Mouse (Mus musculus) spleen, postnatal 36 days (tissue): Measurements from ENCODE around the gene Apba1.

ENCODE experiments used
- DNase-seq, 2 experiments: peaks; one replicate each; pipeline ENCODE4 v3.0.0; 2022; ENCODE audit warnings: low spot score in 2 of 2, mixed read lengths in 1 of 2

Gene Apba1

DNA sequence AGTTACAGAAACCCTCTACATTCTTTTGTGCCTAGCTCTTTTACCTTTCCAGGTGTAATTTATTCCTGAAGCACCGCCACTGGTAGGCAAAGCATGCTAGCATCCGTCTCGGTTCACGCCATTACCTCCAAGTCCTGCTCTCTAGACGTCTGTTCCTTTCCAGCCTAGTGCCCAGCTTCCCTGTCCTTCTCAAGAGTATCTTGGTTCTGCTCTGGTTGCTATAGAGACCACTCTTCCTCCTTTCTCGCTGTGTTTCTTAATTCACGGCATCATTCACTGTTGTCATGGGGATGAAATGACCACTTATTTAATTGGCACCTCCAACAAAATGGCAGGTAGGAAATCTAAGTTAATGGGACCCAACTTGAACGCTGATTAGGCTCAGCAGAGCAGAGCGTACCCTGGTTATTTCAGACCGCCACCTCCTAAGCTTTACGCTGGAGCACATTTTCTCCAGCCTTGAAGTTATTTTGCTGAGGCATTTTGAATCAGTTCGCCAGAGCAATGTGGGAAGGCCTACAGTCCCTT, 182.8 kb downstream of the Apba1 start:
- no peak for DNase-seq

DNA sequence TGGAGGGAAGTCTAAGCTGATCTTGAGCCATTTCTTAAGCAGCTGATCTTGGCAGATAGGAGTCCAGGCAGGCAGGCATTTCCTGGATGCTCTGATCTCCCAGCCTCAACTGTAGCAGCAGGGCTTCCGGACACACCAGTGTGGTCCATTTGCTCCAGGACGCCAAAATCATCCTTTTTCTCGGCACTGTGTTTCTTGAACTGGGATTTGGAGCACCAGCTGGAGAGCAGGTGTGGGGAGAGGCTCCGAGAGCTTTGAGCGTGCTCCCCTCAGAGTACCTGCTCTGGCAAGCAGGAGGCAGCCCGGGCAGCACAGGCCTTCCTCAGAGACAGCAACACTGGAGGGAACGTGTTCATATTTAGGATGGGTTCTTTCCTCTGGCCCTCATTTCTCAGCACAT, 184.2 kb downstream of the Apba1 start:
- no peak for DNase-seq

DNA sequence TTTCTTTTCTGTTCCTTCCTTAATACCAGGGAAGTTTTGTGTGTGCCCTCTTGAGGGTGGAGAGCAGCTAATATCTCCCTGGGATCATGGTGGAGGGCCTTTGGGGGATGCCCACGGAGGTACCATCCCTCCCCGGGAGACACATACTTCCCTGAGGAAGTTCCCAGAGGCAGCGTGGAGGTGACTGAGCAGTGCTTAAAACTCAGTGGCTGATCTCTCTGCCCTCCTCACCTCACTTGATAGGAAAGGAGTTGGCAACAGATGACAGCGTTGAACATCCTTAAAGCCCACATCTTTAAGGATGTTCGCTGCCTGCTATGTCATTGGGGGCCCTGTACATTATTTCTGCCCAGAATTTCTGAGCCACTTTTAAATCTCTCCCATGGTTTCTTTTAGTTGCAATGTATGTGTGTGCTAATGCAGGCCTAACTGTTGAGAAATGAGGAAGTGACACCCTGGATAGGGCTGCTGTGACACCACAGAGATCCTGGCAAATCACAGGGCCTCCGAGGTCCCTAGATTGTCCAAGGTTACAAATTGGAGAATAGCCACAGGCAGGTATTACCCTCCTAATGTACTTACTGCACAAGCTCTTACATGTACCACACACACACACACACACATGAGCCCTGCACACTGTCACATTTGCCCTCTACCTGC, 187.5 kb downstream of the Apba1 start:
- DNase-seq: no peak

DNA sequence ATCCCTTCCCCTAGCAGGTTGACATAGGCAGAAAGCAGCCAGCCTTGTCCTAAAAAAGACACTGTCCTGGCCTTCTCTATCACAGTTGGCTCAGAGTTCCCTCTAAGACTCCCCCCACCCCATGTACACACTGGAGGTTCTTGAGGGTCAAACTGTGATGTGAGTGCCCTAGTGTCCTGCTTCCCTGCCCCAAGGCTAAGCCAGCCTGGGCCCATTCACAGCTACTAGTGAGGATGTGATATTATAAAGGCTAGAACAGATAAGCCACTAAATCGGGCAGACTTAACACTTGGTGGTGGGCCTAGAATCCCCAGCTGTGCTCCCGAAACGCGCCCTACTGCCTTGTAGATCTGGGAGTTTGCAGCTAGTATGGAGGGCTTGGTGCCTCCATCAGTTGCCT, 188.1 kb downstream of the Apba1 start:
- DNase-seq: no peak

DNA sequence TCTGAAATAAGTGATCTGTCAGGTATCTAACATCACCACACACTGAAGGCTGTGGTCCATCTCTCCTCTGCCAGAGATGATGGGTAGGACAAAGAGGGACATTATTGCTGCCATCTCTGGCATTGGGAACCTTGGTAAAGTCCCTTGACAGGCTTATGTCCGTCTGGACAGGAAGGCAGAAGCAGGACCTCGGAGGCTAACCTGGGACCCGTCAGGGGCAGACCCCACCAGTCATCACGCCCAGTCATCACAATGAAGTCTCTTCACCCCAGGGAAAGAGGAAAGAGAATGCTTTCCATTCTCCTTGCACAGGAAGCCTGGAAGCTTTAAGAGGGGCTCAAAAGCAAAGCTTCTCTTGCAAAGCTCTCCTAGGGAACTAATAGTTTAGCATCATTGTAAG, 189.2 kb downstream of the Apba1 start:
- DNase-seq: no peak

DNA sequence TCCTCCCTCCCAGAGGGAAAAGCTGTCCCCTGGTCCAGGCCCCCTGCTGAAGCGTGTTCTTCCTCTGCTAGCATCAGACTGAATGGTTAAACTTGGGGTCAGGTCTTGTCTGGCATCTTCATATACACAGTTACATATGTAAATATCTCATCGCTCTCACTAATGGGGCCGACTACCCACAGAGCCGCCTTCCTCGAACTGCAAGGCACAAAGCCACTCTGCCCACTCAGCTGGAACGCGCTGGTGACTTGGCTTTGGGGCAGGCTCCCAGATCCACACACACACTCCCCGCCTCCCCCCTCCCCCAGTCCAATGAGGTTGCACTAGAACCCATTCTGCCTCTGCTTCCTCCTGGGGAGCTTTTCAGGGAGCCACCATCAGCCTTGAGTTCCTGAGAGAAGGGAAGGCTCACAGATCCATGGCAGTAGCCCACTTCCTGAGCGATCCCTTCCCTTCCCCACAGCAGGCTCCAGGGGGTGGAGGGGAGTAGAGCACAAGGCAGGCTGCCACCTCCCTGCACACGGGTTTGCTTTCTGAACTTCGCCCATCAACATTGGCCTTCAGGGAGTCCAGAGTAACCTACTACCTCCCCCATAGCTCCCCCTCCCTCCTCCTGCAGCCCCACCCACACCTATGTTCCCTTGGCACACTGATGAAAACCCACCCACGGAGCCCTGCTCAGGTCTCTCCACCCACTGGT, 189.8 kb downstream of the Apba1 start:
- DNase-seq: no peak

DNA sequence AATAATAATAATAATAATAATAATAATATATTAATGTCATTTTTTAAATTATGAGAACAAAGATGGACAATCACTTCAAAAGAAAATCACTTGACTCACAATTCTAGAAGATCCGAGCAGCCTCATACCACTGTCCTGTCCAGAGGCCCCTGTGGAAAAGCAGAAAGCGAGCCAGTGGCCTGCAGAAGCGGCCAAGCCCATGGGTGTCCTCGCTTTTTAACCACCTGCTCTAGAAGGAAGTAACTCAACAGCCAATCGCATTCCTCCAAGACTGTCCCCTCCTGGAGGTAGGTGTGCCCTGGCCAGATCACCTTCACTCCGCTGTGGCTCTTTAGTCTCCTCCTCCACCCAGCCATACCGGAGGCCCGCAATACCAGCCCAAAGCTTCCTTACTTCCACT, 196.8 kb downstream of the Apba1 start:
- DNase-seq: no peak

DNA sequence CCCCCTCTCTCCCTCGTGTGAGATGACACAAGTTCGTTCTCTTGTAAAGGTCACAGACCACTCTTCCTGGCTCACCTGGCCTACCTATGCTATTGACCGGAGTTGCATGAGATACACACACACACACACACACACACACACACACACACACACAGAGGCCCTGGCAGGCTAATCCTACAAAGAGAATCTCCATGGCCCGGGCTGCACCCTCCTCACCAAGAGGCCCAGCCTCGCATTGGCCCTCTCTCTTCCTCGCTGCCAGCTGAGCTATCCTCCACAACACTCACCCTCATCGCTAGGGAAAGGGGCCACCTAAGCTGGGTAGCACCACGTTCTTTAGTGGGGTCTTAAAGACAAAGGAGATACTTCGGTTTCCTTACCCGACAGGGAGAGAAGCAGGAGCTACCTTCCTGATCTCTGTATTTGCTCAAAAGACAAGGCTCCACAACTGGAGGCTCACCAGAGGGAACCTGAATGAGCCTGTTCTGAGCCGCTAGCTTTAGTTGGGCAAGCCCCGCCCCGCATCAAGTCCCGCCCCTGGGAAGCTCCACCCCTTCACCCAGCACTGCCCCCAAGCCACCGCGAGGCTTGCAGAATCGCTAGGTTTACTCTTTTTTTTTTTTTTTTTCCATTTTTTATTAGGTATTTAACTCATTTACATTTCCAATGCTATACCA, 197.8 kb downstream of the Apba1 start:
- no peak for DNase-seq

DNA sequence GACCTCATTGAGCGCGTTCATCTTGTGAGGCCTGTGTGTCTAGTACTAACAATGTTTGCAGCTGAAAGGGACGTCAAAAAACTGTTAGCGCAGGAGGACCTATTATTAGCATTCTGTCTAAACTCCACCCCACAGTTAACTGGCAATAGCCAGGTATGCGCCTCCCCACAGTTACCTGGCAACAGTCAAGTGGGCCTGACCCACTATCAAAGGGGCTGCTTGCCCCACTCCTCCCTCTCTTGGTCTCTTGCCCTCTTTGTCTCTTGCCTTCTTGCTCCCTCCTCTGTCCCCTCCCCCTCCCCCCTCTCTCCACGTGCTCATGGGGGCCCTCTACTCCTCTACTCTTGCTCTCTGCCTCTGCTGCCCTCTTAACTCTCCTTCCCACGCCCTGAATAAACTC, 198.9 kb downstream of the Apba1 start:
- no peak for DNase-seq

DNA sequence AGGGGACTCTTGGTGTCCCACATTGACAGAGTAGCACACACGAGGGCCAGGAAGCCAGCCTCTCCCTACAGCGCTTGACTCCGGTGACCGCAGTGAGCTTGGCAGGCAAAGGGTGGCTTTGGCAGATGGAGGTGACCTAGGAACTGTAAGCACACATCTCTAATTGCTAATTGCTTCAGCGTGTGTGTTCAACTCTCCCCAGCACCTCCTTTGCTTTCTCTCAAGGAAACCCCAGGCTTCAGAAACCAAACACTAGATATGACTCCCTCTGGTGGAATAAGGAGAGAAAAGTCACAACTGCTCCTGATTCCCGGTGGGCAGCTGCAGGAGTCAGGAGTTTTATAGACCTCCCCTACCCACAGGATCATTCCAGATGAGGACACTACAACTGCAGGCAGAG, 200.2 kb downstream of the Apba1 start:
- DNase-seq: no peak

DNA sequence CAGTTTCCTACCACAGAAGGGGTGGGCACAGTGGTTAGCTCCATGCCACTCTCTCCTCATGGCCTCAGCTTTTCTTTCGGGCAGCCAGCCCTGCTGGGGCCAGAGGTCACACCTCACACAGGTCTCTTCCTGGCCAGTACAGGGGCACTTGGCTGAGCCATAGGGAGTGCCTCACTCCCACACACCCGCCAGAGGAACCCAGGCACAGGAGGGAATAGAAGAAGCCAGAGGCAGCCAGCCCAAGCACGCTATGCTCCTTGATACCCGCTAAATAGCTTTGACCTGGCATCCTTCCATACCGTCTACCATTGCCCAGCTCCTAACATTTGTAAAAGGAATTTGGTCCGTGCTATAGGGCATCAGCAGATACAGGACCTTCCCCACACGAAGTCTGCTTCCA, 201.2 kb downstream of the Apba1 start:
- no peak for DNase-seq

DNA sequence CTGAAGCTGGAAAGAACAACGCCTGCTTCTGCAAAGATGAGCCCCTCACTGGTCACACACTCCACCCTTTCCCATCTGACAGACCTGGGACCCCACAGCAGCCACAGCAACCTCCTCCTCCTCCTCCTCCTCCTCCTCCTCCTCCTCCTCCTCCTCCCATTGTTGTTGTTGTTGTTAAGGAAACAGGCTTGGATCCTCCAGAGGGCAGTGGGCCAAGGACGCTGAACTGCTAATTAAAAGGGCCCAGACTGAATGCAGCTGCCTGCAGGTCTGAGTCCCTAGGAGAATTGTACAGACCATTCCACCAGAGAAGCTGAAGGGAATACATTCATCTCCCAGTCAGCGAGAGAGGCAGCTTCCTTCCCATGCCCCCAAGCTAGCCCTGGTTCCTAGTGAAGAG, 201.6 kb downstream of the Apba1 start:
- no peak for DNase-seq

DNA sequence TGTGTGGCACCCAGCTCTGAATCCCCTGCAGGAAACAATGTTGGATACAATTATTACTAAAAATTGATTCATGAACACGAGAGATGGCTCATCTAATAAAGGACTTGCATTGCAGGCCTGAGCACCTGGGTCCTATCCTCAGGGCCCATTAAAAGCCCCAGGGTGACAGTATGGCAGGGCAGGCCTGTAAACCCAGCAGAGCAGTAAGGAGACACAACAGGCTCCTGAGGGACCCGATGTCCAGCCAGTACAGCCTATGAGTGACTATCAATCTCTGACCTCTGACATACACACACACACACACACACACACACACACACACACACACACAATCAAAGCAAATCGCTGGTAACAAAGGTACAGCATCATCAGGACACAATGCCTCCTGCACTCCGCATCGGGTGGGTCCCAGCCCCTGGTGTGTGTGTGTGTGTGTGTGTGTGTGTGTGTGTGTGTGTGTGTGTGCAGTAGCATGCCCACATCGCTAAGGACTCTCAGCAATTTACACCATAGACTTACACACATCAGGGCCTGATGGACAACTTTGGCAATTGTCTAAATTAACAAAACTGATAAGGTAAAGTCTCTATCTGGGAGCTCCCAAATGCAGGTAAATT, 202.3 kb downstream of the Apba1 start:
- DNase-seq: no peak

DNA sequence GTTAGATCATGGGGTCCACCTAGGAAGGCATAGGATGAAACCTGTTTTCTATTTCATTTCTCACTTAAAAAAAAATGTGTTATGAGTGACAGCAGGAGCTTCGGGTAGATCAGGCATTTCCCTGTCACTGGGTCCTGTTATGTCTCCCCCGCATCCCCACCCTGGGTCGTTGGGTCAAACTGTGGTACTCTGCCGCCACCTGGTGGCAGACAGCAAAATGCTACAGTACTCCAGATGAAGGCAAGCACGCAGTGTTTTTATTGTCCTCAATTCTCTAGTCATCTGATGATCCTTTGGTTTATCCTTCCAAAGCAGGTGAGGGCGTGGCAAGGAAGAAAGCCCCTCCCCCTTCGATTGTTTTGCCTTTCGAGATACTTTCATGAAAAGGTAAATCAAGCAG, 202.8 kb downstream of the Apba1 start:
- peak; percentile 18 to 23 for DNase-seq

DNA sequence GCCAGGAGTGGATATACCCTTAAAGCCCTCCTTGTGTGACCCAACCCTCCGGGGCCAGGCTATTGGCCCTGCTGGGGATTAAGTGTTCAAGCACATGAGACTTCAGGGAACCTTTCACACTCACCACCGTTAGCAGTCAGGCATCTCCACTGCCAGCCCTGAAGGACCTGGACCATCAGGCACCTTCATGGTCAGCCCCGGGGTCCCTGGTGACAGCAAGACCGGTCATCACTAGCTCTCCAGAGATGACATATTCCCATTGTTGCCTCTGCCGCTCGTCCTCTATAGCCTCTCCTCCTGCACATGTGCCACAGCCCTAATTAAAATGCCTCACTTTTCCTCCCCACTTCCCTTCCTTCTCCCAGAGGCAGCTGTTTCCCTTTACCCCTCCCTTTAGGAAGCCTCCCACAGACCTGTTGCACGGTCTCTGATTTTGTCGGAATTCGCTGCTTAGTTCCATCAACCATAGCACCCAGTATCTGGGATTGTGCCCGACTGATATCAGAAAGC, 205.8 kb downstream of the Apba1 start:
- DNase-seq: no peak

DNA sequence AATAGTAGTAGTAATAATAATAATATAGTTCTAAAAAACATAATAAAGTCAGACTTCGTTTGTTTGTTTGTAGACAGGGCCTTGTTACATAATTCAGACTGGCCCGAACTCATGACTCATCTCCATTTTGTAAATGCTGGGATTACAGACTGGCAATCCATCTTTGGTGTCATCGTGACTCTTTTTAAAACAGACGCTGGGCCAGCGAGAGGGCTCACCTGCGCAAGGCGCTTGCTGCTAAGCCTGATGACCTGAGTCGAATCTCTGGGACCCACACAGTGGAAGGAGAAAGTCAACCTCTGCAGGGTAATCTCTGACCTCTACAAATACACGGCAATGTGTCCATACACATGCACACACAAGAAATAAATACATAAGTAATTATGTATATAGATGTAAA, 207.7 kb downstream of the Apba1 start:
- no peak for DNase-seq

DNA sequence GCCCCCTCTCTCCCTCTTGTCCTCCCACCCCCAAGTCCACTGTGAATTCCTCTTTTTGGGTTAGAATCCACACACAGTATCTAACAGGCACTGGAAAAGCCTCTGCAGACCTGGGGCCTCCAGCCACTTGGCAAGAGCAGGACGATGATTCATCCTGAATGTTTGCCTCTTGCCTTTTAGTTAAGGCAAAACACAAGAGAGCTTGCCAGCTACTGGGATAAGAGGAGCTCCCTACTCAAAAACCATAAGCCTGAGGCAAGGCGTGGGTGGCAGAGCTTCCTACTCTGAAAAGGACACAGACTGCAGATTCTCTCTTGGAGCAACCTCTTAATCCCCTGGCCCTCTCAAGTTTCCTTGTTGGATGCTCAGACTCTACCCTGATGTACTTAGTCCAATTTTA, 208.5 kb downstream of the Apba1 start:
- DNase-seq: no peak

DNA sequence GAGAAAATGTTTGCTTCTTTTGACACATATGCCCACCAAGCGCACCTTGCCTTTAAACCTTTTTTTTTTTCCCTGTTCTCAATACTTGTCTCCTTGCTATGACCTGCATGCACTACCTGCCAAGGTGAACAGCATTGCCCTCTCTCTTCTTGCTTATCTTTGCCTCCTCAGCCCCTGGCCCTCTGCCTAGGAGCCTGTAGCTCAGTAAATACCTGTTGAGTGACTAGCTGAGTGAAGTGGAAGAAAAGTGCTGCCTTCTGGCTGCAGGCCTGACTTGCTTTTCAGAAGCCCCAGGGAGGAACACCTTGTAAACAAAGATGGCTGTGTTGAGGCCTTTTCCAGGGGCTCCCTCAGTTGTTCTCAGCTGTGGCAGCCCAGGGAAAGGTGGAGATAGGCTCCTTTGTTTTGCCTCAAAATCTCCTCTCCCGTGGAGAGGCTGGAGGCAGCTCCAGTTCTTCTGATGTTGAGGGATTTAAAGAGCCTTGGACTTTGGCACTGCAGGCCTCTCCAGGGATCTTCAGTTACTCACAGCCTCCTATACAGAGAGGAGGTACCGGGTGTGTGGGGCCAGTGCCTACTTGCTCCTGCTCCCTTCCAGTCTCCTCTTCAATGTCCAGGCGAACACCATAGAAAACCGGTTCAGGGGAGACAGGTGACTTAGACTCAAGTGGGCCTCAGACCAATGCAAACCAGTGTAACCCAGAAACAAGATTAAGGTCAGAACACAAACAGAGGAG, 209.6 kb downstream of the Apba1 start:
- no peak for DNase-seq

DNA sequence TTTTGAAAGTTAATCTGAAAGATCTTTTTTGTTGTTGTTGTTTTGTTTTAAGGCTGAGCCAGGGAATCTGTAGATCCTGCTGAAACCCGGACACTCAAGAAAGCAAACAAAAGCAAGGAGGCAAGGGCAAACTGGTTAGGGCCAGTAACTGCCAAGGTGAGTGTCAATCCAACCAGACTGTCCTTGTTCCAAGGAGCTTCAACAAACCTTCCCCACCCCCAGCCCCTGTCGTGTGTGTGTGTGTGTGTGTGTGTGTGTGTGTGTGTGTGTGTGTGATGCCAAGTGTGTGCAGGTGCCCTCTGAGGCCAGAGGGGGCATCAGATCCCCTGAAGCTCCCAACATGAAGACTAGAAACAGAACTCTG, 210.2 kb downstream of the Apba1 start:
- DNase-seq: no peak

DNA sequence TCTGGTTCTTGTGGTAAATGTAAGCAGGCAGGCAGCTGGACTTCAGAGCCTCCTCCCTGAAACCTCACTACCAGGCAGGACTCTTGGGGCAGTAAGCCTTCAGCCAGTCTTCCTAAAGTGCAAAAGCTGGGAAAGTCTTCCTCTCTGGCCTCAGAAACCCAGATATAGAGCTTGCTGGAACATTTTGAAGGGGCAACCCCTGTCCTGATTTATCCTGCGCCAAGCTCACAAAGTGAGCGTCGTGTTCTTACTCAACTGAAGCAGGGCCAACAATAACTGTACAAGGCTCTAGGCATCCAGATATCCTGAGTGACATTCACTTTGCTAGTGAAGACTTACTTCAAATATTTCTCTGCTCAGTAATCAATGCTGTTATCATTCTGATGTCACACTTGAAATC, 211.7 kb downstream of the Apba1 start:
- DNase-seq: no peak

DNA sequence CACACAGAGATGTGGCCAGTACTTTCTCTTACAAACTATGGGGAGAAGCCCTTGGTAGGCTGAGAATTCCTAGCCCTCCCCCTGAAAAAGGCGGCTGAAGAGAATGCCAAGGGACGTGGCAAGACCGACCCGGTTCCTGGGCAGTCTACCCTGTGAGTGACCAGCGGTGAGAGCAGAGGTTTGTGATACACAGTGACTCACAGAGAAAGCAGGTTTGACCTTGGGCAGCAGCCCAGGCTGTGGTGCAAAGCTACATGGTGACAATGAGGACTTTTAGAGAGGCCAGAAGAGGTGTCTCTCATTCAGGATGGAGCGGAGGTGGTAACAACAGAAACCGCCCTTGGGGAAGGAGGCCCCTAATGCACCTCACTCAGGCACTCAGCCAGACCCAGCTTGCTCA, 212.7 kb downstream of the Apba1 start:
- no peak for DNase-seq
